Mouse (Mus musculus): ENCODE results near the gene Enpep.

- TF ChIP-seq POLR2A (IDR thresholded peaks at IDR 0.05; ENCODE audit: insufficient read depth, low read length) (no peak), EP300 (IDR thresholded peaks at IDR 0.05; ENCODE audit: insufficient read depth, low read depth, low read length) (no peak), CTCF (IDR thresholded peaks at IDR 0.05; ENCODE audit: low read depth, low read length) (no peak)
These were observed 8.5 kb upstream of the Enpep start for GRCm38 (mm10) chr3:129341066-129341465.
